Mouse (Mus musculus) forebrain, embryonic 15.5 days (tissue): Measurements from ENCODE around the gene Kazn. TPM values are rescaled to one million over a fixed set of nuclear protein-coding genes. Genes with fewer than 3 reads are reported as not detected.

ENCODE experiments used
- ATAC-seq: fragments of 200-750 bp; cut with Nextera tagmentation; replicated peaks from 2 replicates; pipeline ENCODE4 v1.8.0; 2017; ENCODE audit warnings: mild to moderate bottlenecking, moderate TSS enrichment, moderate library complexity
- H3K27ac ChIP-seq: fragments of 300-500 bp; sonication (generic); replicated peaks from 2 replicates; pipeline ENCODE4 v1.5.1; 2015; ENCODE audit warnings: mild to moderate bottlenecking, inconsistent platforms
- H3K27me3 ChIP-seq: fragments of 300-500 bp; sonication (generic); 2 replicates; pipeline ENCODE4 v1.6.1; 2015; ENCODE audit warnings: inconsistent platforms
- H3K36me3 ChIP-seq: fragments of 300-500 bp; sonication (generic); 2 replicates; pipeline ENCODE4 v1.6.1; 2015; ENCODE audit warnings: mild to moderate bottlenecking, inconsistent platforms
- H3K4me1 ChIP-seq: fragments of 300-500 bp; sonication (generic); 2 replicates; pipeline ENCODE4 v1.6.1; 2015; ENCODE audit warnings: inconsistent platforms
- H3K4me2 ChIP-seq: fragments of 300-500 bp; sonication (generic); replicated peaks from 2 replicates; pipeline ENCODE4 v1.6.1; 2015; ENCODE audit warnings: mild to moderate bottlenecking, inconsistent platforms
- H3K4me3 ChIP-seq: fragments of 300-500 bp; sonication (generic); 2 replicates; pipeline ENCODE4 v1.5.1; 2015; ENCODE audit warnings: mild to moderate bottlenecking, inconsistent platforms
- H3K9ac ChIP-seq: fragments of 300-500 bp; sonication (generic); replicated peaks from 2 replicates; pipeline ENCODE4 v1.6.1; 2015; ENCODE audit warnings: mild to moderate bottlenecking, inconsistent platforms
- H3K9me3 ChIP-seq: fragments of 300-500 bp; sonication (generic); 2 replicates; pipeline ENCODE4 v1.6.1; 2016; ENCODE audit warnings: inconsistent platforms
- WGBS: fragments of 180-500 bp; shearing (Covaris S2); methylation state at CpG from one replicate; pipeline ENCODE4 v1.1.7; 2015; ENCODE audit warnings: mixed read lengths; 5-methylcytosine and 5-hydroxymethylcytosine counted together
- polyA plus RNA-seq: library from polyadenylated mRNA; unstranded; fragments of >200 nt; fragmentation: Nextera tagmentation; extraction: Ambion mirVana; gene quantifications from 2 replicates; pipeline ENCODE4 v1.2.1, GENCODE M21; 2015

The Kazn gene
- polyA plus RNA-seq, 1 experiment from 2014 or later = 25.6 TPM

DNA sequence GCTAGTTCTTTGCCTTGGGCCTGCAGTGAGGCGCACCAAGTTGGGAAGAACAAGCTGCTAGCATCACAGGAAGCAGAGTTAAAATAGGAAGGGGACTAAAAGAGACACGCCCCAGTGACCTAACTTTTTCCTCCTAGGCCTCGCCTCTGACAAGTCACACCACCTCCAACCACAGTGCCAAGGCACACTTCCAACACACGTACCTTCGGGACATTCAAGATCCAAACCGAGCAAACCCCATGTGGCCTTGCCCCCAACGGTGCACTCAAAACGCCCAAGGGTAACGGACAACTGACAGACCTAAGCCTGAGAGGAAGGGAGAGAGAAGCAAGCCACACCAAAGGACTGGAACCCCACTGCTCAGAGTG, 53.7 kb downstream of the Kazn start:
- ATAC-seq = no peak
- WGBS = 96% methylated on average over 9 of the region's 9 CpGs
- no peak overlapping the region for H3K9ac ChIP-seq
- no peak overlapping the region for H3K4me2 ChIP-seq
- H3K4me1 ChIP-seq = peaks cover 22% of the 10 kb centered on the region
- no peaks in the 10 kb centered on the region for H3K9me3 ChIP-seq
- no peak overlapping the region for H3K4me3 ChIP-seq
- no peak overlapping the region for H3K27ac ChIP-seq
- no peaks in the 10 kb centered on the region for H3K27me3 ChIP-seq
- H3K36me3 ChIP-seq = no peaks in the 10 kb centered on the region

DNA sequence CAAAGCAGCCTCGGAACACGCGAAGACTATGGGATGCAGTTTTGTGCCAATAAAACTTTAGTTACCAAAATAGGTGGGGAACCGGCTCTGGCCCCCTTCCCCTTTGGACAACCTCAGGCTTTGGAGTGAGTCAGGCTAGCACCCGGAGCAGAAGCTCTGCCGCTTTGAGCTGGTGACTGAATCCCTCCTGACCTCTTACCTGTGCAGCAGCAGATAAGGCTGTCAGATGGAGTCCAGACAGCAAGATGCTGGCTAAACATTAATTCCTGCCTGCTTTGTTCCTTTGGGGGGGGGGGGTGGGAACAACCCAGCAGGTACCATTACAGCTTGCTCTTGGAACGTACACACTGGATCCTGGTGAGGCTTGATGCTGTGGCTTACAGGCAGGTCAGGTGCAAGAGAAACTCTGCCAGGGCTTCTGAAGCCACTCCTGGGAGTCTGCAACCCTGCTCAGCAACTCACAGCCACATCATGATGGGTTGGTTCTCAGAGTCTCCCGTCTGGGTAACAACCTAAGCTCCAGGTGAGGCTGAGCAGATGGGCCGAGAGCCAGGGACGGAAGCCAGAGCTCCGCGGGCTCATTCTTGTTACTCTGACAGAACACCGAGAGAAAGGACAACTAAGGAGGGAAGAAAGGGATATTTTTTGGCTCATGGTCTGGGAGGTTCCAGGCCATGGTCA, 54.2 kb downstream of the Kazn start:
- H3K4me3 ChIP-seq = no peak overlapping the region
- H3K27me3 ChIP-seq = no peaks in the 10 kb centered on the region
- ATAC-seq = no peak
- H3K27ac ChIP-seq = no peak overlapping the region
- H3K9ac ChIP-seq = no peak overlapping the region
- H3K4me2 ChIP-seq = no peak overlapping the region
- H3K36me3 ChIP-seq = no peaks in the 10 kb centered on the region
- no peaks in the 10 kb centered on the region for H3K9me3 ChIP-seq
- H3K4me1 ChIP-seq = peaks cover 28% of the 10 kb centered on the region
- WGBS = 90% methylated on average over 13 of the region's 13 CpGs

DNA sequence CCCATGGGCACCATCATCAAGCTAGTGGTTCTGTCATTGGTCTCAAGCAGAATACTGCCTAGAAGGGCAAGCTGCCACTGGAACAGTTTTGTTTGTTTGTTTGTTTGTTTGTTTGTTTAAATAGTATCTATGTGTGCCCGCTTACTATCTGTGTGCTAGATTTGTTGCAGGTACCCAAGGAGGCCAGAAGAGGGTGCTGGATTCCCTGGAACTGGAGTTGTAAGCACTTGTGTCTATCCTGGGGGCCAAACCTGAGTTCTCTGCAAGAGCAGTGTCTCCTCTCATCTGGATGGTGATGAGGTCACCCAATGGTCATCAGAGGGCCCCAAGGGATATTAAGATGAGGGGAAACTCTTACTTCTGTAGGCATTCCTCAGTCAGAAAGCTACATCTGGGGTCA, 55.6 kb downstream of the Kazn start:
- H3K4me3 ChIP-seq = no peak overlapping the region
- no peak overlapping the region for H3K4me2 ChIP-seq
- H3K27me3 ChIP-seq = no peaks in the 10 kb centered on the region
- no peaks in the 10 kb centered on the region for H3K36me3 ChIP-seq
- no peak for ATAC-seq
- 92% methylated on average over 1 of the region's 1 CpGs for WGBS
- no peaks in the 10 kb centered on the region for H3K9me3 ChIP-seq
- H3K27ac ChIP-seq = no peak overlapping the region
- no peak overlapping the region for H3K9ac ChIP-seq
- H3K4me1 ChIP-seq = peaks cover 36% of the 10 kb centered on the region

DNA sequence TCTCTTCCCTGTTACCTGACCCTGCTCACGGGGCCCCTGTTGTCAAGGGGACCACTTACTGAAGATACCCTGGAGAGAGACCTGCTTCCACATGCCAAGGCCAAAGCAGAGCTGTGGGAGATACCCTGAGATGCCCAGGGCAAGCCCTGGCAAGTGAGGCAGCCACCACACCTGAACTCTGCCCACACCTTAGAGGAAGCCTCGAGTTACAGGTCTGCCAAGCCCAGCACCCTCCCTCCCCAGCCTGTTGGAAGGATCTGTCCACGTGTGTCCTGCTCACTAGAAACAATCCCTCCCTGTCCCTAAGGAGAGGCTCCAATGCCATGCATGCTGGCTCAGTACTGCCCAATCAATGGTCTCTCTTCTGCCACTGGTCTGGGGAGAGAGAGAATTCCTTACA, 56.2 kb downstream of the Kazn start:
- H3K27ac ChIP-seq = no peak overlapping the region
- no peak overlapping the region for H3K4me3 ChIP-seq
- no peaks in the 10 kb centered on the region for H3K27me3 ChIP-seq
- H3K4me2 ChIP-seq = no peak overlapping the region
- no peaks in the 10 kb centered on the region for H3K36me3 ChIP-seq
- 75% methylated on average over 3 of the region's 3 CpGs for WGBS
- H3K4me1 ChIP-seq = peaks cover 30% of the 10 kb centered on the region
- H3K9me3 ChIP-seq = no peaks in the 10 kb centered on the region
- no peak for ATAC-seq
- H3K9ac ChIP-seq = no peak overlapping the region

DNA sequence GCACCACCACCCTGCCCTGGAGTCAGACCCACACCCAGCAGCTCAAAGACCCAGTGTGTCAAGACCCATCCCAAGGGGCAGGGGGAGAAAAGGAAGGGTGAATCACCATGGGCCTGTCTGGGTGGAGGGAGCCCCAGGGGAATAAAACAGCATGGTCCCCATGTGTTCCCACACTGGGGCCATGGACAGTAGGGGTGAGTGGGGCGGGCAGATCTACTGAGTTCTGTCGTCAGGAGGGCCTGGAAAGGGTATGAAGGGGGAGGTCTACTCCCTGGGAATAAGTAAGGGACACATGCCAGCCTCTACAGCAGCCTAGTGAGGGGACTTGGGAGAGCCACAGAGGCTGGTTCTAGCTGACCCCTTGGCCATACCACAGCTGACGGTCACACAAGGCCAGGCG, 57.6 kb downstream of the Kazn start:
- H3K4me2 ChIP-seq = no peak overlapping the region
- WGBS = 77% methylated on average over 4 of the region's 4 CpGs

DNA sequence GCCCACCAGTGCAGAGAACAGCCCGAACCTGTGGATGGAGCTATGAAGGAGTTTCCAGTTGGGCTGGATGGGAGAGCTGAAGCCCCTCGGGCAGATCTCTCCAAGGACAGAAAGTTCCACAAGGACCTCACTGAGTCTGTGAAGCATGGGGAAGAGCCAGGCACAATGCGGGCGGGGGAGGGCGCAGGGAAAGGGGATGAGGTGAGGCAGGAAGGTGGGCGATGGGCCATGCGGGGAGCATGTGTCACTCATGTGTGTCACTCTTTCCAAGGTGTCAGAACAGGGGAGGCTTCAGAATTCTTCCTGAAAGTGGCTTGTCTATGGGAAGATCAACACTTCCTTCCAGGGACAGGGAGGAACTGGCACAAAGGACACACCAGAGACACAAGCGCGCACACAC, 58.3 kb downstream of the Kazn start:
- no peak overlapping the region for H3K4me2 ChIP-seq
- no peaks in the 10 kb centered on the region for H3K27me3 ChIP-seq
- H3K36me3 ChIP-seq = 0 out of 2 replicates have a peak, but pooled peaks cover 4% of the 10 kb centered on the region
- no peak for ATAC-seq
- no peaks in the 10 kb centered on the region for H3K9me3 ChIP-seq
- WGBS = 92% methylated on average over 9 of the region's 9 CpGs
- H3K9ac ChIP-seq = no peak overlapping the region
- peaks cover 26% of the 10 kb centered on the region for H3K4me1 ChIP-seq
- H3K27ac ChIP-seq = peak overlapping the region; percentile 50
- no peak overlapping the region for H3K4me3 ChIP-seq

More for the DNA sequence above, 57.6 kb downstream of the Kazn start:
- Histone ChIP-seq H3K9me3 (no peaks in the 10 kb centered on the region), H3K4me1 (peaks cover 26% of the 10 kb centered on the region), H3K4me3 (no peak overlapping the region), H3K36me3 (0 out of 2 replicates have a peak, but pooled peaks cover 4% of the 10 kb centered on the region), H3K9ac (no peak overlapping the region), H3K27ac (no peak overlapping the region), H3K27me3 (no peaks in the 10 kb centered on the region)
- no peak for ATAC-seq

DNA sequence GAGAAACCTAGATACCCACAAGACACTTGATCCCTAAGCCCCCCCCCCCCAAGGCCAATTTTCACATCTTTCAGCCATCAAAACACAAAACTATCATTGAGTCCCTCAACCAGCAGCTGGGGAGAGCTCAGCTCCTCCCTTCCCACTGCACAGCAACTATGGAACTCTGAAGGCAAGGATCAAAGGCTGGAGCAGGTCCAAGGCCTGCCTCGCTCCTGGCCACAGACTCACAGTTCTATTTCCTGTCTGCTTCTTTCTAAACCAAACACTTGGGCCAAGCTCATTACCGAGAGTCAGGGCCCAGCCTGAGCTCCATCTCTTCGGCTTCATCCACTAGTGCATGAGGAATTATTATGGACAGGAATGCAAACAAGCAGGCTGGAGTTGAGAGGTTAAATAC, 58.9 kb downstream of the Kazn start:
- H3K36me3 ChIP-seq = 0 out of 2 replicates have a peak, but pooled peaks cover 4% of the 10 kb centered on the region
- no peaks in the 10 kb centered on the region for H3K27me3 ChIP-seq
- peak overlapping the region; percentile 50 for H3K27ac ChIP-seq
- 11% methylated on average over 3 of the region's 3 CpGs for WGBS
- no peak overlapping the region for H3K4me3 ChIP-seq
- H3K4me2 ChIP-seq = no peak overlapping the region
- peak; percentile 67 for ATAC-seq
- H3K9me3 ChIP-seq = no peaks in the 10 kb centered on the region
- H3K9ac ChIP-seq = no peak overlapping the region
- H3K4me1 ChIP-seq = peaks cover 26% of the 10 kb centered on the region

DNA sequence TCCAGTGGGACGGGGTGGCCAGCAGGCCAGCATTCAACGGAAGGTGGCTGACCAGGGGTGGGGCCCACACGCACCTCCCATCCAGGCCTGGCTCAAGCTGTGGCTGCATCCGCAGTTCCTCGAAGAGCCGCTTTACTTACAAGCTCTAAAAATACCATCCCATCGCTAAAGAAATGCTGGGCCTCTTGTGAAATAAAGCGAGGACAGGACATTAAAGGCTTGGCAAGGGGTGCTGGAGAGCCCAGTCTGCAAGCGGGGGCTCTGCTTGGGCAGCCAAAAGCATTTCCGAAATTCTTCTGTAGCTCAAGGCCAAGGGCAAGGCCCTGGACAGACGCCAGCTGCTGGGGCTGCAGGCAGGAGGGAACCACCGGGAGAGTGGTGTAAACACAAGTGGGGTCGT, 59.7 kb downstream of the Kazn start:
- no peak overlapping the region for H3K9ac ChIP-seq
- 0 out of 2 replicates have a peak, but pooled peaks cover 4% of the 10 kb centered on the region for H3K36me3 ChIP-seq
- H3K27me3 ChIP-seq = no peaks in the 10 kb centered on the region
- peak; percentile 49; the same call in 1 of the 2 replicates for ATAC-seq
- no peak overlapping the region for H3K4me3 ChIP-seq
- peak overlapping the region; percentile 50 for H3K27ac ChIP-seq
- H3K4me1 ChIP-seq = peaks cover 26% of the 10 kb centered on the region
- WGBS = 36% methylated on average over 13 of the region's 13 CpGs
- H3K4me2 ChIP-seq = no peak overlapping the region
- no peaks in the 10 kb centered on the region for H3K9me3 ChIP-seq

DNA sequence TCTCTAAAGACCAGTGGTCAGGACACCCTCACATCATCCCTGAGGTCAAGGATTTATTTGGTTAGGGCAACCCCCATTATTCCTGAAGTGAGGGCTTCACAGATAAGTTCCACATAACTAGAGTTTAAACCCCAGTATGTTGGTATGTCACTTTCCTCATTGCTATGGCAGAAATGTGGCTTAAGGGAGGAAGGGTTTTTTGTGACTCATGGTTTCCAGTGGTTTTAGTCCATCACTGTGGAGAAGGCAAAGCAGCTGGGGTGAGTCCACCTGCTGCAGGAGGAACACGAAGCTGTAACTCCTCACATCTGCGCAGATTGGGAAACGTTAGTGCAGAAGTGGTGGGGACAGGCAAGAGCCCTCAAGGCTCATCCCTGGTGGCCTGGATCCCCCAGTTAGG, 62.5 kb downstream of the Kazn start:
- H3K4me3 ChIP-seq = no peak overlapping the region
- H3K9ac ChIP-seq = no peak overlapping the region
- H3K4me2 ChIP-seq = no peak overlapping the region
- 95% methylated on average over 3 of the region's 3 CpGs for WGBS
- H3K4me1 ChIP-seq = peaks cover 35% of the 10 kb centered on the region
- no peaks in the 10 kb centered on the region for H3K27me3 ChIP-seq
- H3K9me3 ChIP-seq = no peaks in the 10 kb centered on the region
- H3K27ac ChIP-seq = no peak overlapping the region
- 0 out of 2 replicates have a peak, but pooled peaks cover 4% of the 10 kb centered on the region for H3K36me3 ChIP-seq
- no peak for ATAC-seq

DNA sequence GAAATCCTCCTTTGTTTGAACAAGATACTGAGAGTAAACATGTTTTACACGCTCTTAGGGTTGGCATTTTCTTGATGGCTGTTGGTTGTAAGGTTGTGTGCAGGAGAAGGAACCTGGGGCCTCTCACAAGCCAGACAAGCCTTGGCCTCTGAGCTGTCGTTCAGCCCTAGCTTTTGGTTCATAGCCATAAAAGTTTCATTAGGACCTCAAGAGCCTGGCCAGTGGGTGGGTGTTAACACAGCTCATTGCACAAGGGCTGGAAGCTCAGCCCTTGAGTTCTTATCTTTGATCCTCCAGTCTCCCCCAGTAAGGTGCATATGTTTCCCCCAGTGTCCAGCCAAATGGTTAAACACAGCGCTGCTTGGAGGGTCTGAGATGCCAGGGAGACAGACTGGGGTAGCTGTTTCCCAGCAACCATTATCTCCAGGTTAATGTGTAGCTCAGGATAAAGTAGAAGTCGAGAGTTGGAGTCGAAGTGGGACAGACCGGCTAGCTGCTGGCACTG, 65.2 kb downstream of the Kazn start:
- Histone ChIP-seq H3K9ac (no peak overlapping the region), H3K4me2 (no peak overlapping the region), H3K27me3 (no peaks in the 10 kb centered on the region), H3K36me3 (0 out of 2 replicates have a peak, but pooled peaks cover 4% of the 10 kb centered on the region), H3K27ac (no peak overlapping the region), H3K4me1 (peaks cover 9% of the 10 kb centered on the region; the same call in 1 of the 2 replicates), H3K4me3 (no peak overlapping the region), H3K9me3 (no peaks in the 10 kb centered on the region)
- WGBS = 48% methylated on average over 6 of the region's 6 CpGs
- ATAC-seq = no peak

DNA sequence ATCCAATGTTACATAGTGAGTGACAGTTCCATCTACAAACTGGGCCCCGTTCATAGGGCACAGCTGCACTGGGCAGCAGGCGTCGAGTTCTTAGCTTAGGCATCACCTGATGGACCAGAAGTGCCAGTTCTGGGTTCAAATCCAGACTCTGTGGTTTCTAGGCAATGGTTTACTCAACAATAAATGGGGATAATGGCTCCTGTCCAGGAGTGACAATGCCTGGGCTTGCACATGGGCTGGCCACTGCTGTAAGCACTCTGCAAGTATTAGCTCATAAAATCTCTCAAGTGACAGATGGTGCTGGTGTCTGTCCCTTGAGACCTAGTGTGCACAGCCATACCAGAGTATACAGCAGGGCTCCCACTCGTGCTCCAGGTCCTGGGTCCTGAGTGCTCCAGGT, 66.3 kb downstream of the Kazn start:
- no peaks in the 10 kb centered on the region for H3K9me3 ChIP-seq
- no peak overlapping the region for H3K4me2 ChIP-seq
- WGBS = 93% methylated on average over 4 of the region's 4 CpGs
- peaks cover 9% of the 10 kb centered on the region; the same call in 1 of the 2 replicates for H3K4me1 ChIP-seq
- no peak overlapping the region for H3K27ac ChIP-seq
- no peak overlapping the region for H3K4me3 ChIP-seq
- 0 out of 2 replicates have a peak, but pooled peaks cover 4% of the 10 kb centered on the region for H3K36me3 ChIP-seq
- H3K27me3 ChIP-seq = no peaks in the 10 kb centered on the region
- no peak overlapping the region for H3K9ac ChIP-seq
- no peak for ATAC-seq

DNA sequence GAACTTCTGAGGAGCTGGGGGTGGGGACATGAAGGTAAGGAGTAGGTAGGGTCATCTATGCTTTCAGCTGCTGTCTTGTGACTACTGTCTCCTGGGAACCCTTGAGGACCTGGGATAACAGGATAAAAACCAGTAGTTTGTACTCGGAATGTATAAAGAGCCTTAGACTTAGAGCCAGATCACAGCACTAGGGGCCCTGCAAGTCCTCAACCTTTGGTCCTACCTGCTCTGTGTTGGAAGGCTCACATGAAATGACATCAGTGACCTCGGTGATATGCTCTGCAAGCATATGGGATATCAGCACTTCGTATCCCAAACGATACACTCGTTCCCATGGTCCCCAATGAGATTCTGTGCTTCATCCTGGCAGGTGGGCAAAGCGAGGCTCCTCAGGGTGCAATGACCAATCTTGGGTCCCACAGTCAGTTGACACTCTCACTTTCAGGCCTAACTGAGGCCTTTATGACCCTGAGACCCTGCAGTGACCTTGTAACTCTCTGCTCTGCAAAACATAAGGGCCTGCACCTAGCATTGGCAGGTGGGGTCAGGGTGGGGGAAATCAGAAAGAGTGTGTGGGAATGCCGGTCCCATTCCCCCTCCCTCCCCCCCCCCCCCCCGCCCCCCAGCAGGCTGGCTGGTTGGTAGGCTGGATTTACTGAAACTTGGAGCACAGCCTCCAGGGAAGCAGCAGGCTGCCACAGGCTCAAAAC, 67.3 kb downstream of the Kazn start:
- Histone ChIP-seq H3K9ac (no peak overlapping the region), H3K27ac (no peak overlapping the region), H3K36me3 (0 out of 2 replicates have a peak, but pooled peaks cover 3% of the 10 kb centered on the region), H3K4me1 (peaks cover 9% of the 10 kb centered on the region; the same call in 1 of the 2 replicates), H3K9me3 (no peaks in the 10 kb centered on the region), H3K27me3 (no peaks in the 10 kb centered on the region), H3K4me3 (no peak overlapping the region), H3K4me2 (no peak overlapping the region)
- ATAC-seq = no peak
- 71% methylated on average over 7 of the region's 8 CpGs for WGBS
